Comparison of ENCODE assay signal across 24 mouse cellular contexts in genomic region chr2:27354610-27355211, GRCm38 (mm10).
DNase-seq lines count a peak whose midpoint lies in the region; ATAC-seq and TF ChIP-seq lines count a peak whose summit lies in the region.
"Had no signal": no experiment of that assay in that cellular context is flagged by ENCODE, and none has a peak within 500 bp of the region (broad histone marks: within the 10 kb centered on the region; RNA-seq: fewer than 3 reads in every experiment).

No protein-coding gene starts in this region.

- no peak for ATAC-seq in neural tube, embryonic 14.5 days (ENCODE audit: low read depth)
- ATAC-seq in megakaryocyte, adult 5-6 weeks (ENCODE audit: poor library complexity, severe bottlenecking): peak; percentile 55; the same call in 1 of the 2 replicates
- ATAC-seq: forebrain, embryonic 15.5 days; inflammation-experienced regulatory T-cells, adult 6 months had no signal

- 82% methylated on average over 6 of the region's 6 CpGs for WGBS in heart, embryonic 10.5 days
- 51% methylated on average over 6 of the region's 6 CpGs for WGBS in heart, adult 2 months
- 66% methylated on average over 6 of the region's 6 CpGs for WGBS in neural tube, embryonic 14.5 days

- TF ChIP-seq CTCF in heart, adult 2 months (IDR thresholded peaks at IDR 0.05): no peak

- intact Hi-C loops in heart, adult 2 months (cut with DNase I): no loop called here

- no peak for TF ChIP-seq EP300 in heart, adult 2 months (IDR thresholded peaks at IDR 0.05; ENCODE audit: insufficient read depth, low read depth, low read length)

- H3K4me1 ChIP-seq in heart, embryonic 10.5 days: peaks cover 32% of the 10 kb centered on the region
- H3K4me1 ChIP-seq in heart, adult 2 months (ENCODE audit: control insufficient read depth, insufficient read depth, low read length): peaks cover 7% of the 10 kb centered on the region
- peaks cover 29% of the 10 kb centered on the region for H3K4me1 ChIP-seq in neural tube, embryonic 14.5 days (ENCODE audit: control insufficient read depth, insufficient read depth, low read length)

- H3K27ac ChIP-seq in heart, embryonic 10.5 days: peak overlapping the region; percentile 19; the same call in 1 of the 2 replicates
- H3K27ac ChIP-seq in heart, adult 2 months: no peak overlapping the region
- peak overlapping the region; percentile 29; the same call in 1 of the 2 replicates for H3K27ac ChIP-seq in neural tube, embryonic 14.5 days (ENCODE audit: low read depth, low read length)
- H3K27ac ChIP-seq: forebrain, embryonic 15.5 days; kidney, embryonic 15.5 days; layer of hippocampus, adult 2 months; left cerebral cortex, adult 2 months; liver, embryonic 15.5 days; stomach, postnatal 0 days had no signal

- no peak overlapping the region for H3K4me3 ChIP-seq in heart, embryonic 10.5 days
- H3K4me3 ChIP-seq in heart, adult 2 months: no peak overlapping the region
- H3K4me3 ChIP-seq in neural tube, embryonic 14.5 days (ENCODE audit: low read depth, low read length): no peak overlapping the region
- H3K4me3 ChIP-seq: forebrain, embryonic 15.5 days; kidney, embryonic 15.5 days; layer of hippocampus, adult 2 months; left cerebral cortex, adult 2 months; limb, embryonic 12.5 days; liver, embryonic 15.5 days; myocyte had no signal

- H3K36me3 ChIP-seq in heart, embryonic 10.5 days: peaks cover 18% of the 10 kb centered on the region
- H3K36me3 ChIP-seq in heart, adult 2 months (ENCODE audit: control insufficient read depth, insufficient read depth, low read length): no peaks in the 10 kb centered on the region
- no peaks in the 10 kb centered on the region for H3K36me3 ChIP-seq in neural tube, embryonic 14.5 days (ENCODE audit: control insufficient read depth, insufficient read depth, low read length)

- H3K27me3 ChIP-seq in heart, embryonic 10.5 days (ENCODE audit: insufficient read depth, poor library complexity, severe bottlenecking): no peaks in the 10 kb centered on the region
- no peaks in the 10 kb centered on the region for H3K27me3 ChIP-seq in heart, adult 2 months (ENCODE audit: control insufficient read depth, insufficient read depth, low read length)
- no peaks in the 10 kb centered on the region for H3K27me3 ChIP-seq in neural tube, embryonic 14.5 days (ENCODE audit: control insufficient read depth, insufficient read depth, low read length)
- H3K27me3 ChIP-seq: forebrain, embryonic 15.5 days; kidney, embryonic 15.5 days; limb, embryonic 12.5 days; liver, embryonic 15.5 days had no signal

- DNase-seq in heart, embryonic 10.5 days (ENCODE audit: low spot score): no peak
- no peak for DNase-seq in heart, adult 2 months
- DNase-seq in neural tube, embryonic 10.5 days (ENCODE audit: extremely low spot score, low spot score): no peak
- DNase-seq in spleen, postnatal 4 days (ENCODE audit: low spot score in 2 of 2): peak; percentile 46 to 68
- no peak for DNase-seq in urinary bladder, postnatal 14 days (ENCODE audit: low spot score)
- no peak for DNase-seq in layer of hippocampus, adult 18-20 months (ENCODE audit: low spot score in 2 of 2)
- DNase-seq: adrenal gland, adult 8-10 months; cerebellum, adult 9-11 months; heart, adult 11 months; heart, postnatal 10 days; lung, postnatal 14 days; right cerebral cortex, postnatal 25 days; thymus, postnatal 4 days had no signal

- H3K9me3 ChIP-seq in heart, embryonic 10.5 days: no peaks in the 10 kb centered on the region
- no peaks in the 10 kb centered on the region for H3K9me3 ChIP-seq in neural tube, embryonic 14.5 days (ENCODE audit: control insufficient read depth, low read length)
- H3K9me3 ChIP-seq: forebrain, embryonic 15.5 days; kidney, embryonic 15.5 days; liver, embryonic 15.5 days had no signal

- no peak overlapping the region for H3K9ac ChIP-seq in heart, adult 2 months (ENCODE audit: low read depth, low read length)
- no peak overlapping the region for H3K9ac ChIP-seq in neural tube, embryonic 14.5 days (replicated peaks; ENCODE audit: low read depth, low read length)
- H3K9ac ChIP-seq: forebrain, embryonic 15.5 days; kidney, embryonic 15.5 days; limb, embryonic 12.5 days; liver, embryonic 15.5 days had no signal

- no peak overlapping the region for H3K4me2 ChIP-seq in neural tube, embryonic 14.5 days (ENCODE audit: low read depth, low read length)
- H3K4me2 ChIP-seq: forebrain, embryonic 15.5 days; kidney, embryonic 15.5 days; limb, embryonic 12.5 days; liver, embryonic 15.5 days had no signal

- no peak for TF ChIP-seq POLR2A in heart, adult 2 months (IDR thresholded peaks at IDR 0.05; ENCODE audit: insufficient read depth, low read depth, low read length)

- H3K79me2 ChIP-seq in heart, adult 2 months (replicated peaks; ENCODE audit: control insufficient read depth, insufficient read depth, low read length): no peaks in the 10 kb centered on the region

Comparison
In these comparisons a context has a peak if more than half of its experiments do, and no peak if none do; other contexts are left out.
1. DNase-seq: peak in spleen, postnatal 4 days (2 of 2); none in heart, embryonic 10.5 days (single experiment), heart, adult 2 months (0 of 2), neural tube, embryonic 10.5 days (single experiment), urinary bladder, postnatal 14 days (single experiment) and layer of hippocampus, adult 18-20 months (0 of 2).